Mouse (Mus musculus) gastrocnemius, adult 8-10 months (tissue): ENCODE data around the gene Csf2ra. TPM values are rescaled to one million over a fixed set of nuclear protein-coding genes. Genes with fewer than 3 reads are reported as not detected.
"Not testable (repeated sequence)": the region's sequence is repeated elsewhere in the genome, so short reads cannot be mapped to it uniquely, and the experiment has no call there.

Experiments used
- DNase-seq, 2 experiments: peaks; one replicate each; pipeline ENCODE4 v3.0.0; 2022; ENCODE audit warnings: low spot score in 2 of 2
- total RNA-seq, 4 experiments: library from RNA; stranded (reverse); gene quantifications; 2 replicates each; pipeline ENCODE4 v1.2.4; 2022

Gene Csf2ra
- total RNA-seq, 4 experiments from 2014 or later, result 1.1 to 2.2 (median 1.4) TPM

DNA sequence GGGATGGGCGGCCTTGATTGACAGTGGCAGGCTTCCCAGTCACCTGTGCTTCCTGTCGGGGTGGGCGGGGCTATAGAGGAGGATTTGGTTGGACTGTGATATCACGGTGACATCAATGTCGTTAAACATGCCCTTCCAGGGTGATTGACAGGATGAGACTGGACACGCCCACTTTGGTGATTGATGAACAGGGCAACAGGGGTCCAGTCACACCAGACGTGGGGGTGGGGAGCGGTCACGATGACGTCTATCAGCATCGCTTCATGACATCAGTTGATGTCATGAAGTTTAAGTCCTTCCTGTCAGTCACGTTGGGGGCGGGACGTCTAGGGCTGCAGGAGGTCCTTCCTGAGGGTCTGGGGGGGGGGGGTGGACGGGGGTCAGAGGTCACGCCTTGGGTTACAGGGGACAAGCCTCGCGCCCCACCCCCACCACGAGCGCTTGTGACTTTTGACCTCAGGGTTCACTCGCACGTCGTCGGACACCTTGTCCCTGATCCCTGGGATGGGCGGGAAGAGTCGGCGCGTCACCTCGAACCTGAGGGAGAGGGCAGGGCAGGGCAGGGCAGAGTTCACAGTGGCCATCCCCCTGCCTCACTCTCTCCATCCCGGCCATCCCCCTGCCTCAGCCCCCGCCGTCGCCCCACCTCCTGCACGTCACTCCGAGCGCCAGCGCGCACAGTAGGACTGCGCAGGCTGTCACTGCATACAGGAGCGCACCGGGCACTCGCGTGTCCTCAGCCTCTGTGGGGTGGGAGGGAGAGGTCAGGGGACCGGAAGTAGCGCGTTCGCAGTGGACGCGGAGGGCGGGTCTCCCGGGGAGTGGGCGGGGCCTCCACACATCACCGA lies 3.3 kb downstream of the Csf2ra start:
- no peak for DNase-seq

DNA sequence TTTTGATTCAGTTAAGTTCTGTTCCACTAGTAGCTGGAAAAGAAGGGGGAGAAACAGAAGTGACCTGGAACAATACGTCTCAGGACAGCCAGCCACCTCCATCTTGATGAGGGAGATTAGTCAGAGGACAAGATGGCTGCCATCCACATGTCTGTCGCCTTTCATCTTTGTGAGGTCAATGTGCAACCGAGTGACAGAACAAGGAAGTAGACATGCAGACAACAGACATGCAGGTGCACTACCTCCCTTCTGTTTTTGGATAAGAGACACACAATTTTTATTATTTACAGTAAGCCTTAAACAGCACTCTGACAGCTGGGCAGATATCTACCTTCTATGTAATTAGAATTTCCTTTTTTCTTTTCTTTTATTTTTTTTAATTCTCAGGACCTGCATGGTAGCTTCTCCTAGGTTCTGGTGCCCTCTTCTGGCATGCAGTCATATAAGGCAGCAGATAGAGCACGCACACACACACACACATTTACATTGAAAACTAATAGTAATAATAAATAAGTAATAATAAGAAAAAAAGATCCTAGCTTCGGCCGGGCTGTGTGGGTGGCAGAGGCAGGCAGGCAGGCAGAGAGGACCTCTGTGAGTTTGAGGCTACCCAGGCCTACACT lies 4.4 kb downstream of the Csf2ra start:
- no peak for DNase-seq

DNA sequence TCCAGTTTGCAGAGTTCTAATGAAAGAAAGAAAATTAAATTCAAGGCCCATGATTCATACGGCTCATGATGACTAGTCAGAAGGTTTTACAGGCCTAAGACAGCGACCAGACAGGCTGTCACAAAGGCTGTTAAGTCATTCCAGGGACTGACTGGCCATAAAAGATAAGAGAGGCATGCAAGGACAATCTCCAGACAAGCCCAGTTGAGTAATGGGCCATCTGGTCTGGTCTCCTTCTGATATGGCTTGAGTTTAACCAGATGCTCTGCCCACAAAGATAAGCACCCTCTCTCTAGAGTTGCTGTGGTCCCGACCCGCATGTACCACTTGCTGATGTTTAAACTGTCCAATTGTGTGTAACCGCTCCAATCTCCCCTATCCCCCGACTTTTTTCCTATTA lies 20.7 kb downstream of the Csf2ra start:
- not testable (repeated sequence) for DNase-seq

DNA sequence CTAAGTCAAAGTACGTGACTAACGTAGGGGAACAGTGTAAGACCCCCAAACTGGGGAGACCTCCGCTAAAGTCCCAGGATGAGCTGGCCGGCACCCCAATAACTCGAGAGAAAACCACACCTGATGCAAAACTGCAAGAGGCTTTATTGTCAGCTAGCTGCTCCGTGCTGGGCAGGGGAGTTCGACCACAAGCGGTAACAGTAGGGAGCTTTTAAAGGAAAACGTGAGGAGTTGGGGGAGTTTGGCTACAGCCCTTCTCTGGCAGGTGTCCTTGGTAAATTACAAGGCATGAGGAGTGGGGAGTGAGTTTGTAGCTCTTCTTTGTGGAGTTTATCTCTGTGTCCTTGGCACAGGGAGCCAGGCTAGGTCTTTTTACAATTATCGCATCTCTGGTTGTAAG lies 28.4 kb downstream of the Csf2ra start:
- DNase-seq, result no peak

DNA sequence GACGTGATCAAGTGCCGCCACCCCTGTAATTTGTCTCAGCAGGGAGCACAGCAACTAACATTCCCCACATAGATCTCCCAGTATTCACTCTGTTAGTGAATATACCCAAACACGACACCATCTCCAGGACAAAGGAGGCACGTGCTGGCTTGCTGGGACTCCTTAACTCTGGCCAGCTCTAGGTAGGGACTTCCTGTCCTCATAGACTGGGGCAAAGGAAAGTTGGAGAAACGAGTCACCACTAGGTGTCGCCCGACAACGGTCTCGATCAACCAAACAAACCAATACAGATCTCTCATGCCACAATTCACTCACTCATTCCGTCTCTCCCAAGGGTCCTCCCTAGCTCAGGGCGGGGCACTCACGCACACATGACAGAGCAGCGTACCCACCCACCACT lies 28.9 kb downstream of the Csf2ra start:
- DNase-seq, result peak; percentile 72 to 81

DNA sequence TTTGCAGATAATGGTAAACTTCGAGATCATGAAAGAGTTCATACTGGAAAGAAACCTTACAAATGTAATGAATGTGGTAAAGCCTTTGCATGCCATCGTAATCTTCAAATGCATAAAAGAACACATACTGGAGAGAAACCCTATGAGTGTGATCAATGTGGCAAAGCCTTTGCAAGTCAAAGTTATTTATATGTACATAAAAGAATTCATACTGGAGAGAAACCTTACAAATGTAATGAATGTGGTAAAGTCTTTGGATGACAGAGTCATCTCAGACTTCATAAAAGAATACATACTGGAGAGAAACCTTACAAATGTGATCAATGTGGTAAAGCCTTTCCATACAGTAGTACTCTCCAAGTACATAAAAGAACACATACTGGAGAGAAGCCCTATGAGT lies 44.6 kb downstream of the Csf2ra start, which contains the start of gene Gm6020:
Gene Gm6020, plus strand, starts transcription at position 301 of the 400 bp plus-strand sequence.
- not testable (repeated sequence) for DNase-seq

DNA sequence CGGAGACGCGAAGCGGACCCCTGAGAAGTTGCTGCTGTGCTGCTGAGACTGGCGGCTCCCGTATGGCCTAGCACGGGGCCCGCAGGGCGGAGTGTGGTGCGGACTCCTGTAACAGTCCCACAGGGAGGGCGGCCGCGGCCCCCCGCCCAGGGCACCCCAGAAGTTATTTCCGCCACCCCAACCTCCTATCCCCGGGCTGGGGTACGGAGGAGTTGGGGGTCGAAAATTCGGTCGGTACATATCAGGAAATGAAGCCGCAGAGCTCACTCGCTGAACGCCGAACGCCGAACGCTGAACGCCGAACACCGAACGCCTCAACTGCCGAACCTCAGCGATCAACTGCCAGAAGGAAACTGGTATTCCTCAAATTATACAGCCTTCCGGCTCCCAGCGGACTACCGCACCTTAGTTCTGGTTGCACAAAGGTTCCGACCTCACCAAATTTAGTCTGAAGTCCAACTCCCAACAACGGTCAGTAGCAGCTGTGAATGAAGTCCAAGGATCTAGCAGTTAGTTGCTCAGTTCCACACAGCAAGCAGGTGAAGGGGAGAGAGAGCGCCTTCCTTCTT lies 52.4 kb downstream of the Csf2ra start, which contains the start of gene Gm7102:
Gene Gm7102, minus strand, starts transcription at position 554 of the 569 bp plus-strand sequence.
- no peak for DNase-seq

Other genes with a start within 250 kb of the Csf2ra start
- gene Zfp950, start 87.6 kb downstream of the Csf2ra start, total RNA-seq, result 1 to 10 TPM; 1.5 to 7.1 (median 4.6) TPM
- gene Gm7102, start 52.1 kb downstream of the Csf2ra start, total RNA-seq, result not detected
- gene Gm6020, start 44.5 kb downstream of the Csf2ra start, total RNA-seq, result not detected
- not detected for gene Gm21060, start 68.6 kb upstream of the Csf2ra start, total RNA-seq